Mouse (Mus musculus) heart, embryonic 16.5 days (tissue): Measurements from ENCODE around the gene Tmem108. TPM values are rescaled to one million over a fixed set of nuclear protein-coding genes. Genes with fewer than 3 reads are reported as not detected.

Experiments
- ATAC-seq: fragments of 200-750 bp; cut with Nextera tagmentation; replicated peaks from 2 replicates; pipeline ENCODE4 v1.8.0; 2017; ENCODE audit warnings: moderate number of reproducible peaks; ENCODE audit not compliant: insufficient read depth, low FRiP score; ENCODE audit errors: extremely low read depth
- H3K27ac ChIP-seq: fragments of 300-500 bp; sonication (generic); 2 replicates; pipeline ENCODE4 v1.5.1; 2014; ENCODE audit warnings: mild to moderate bottlenecking, low read length, control low read depth, moderate library complexity
- H3K27me3 ChIP-seq: fragments of 300-500 bp; sonication (generic); 2 replicates; pipeline ENCODE4 v1.6.1; 2014; ENCODE audit warnings: low read length, mixed read lengths; ENCODE audit not compliant: control insufficient read depth, insufficient read depth
- H3K36me3 ChIP-seq: fragments of 300-500 bp; sonication (generic); 2 replicates; pipeline ENCODE4 v1.6.1; 2014; ENCODE audit not compliant: control insufficient read depth, insufficient read depth
- H3K4me1 ChIP-seq: fragments of 300-500 bp; sonication (generic); 2 replicates; pipeline ENCODE4 v1.6.1; 2014; ENCODE audit warnings: low read length, mixed read lengths; ENCODE audit not compliant: control insufficient read depth, insufficient read depth
- H3K4me2 ChIP-seq: fragments of 300-500 bp; sonication (generic); 2 replicates; pipeline ENCODE4 v1.6.1; 2014; ENCODE audit warnings: low read depth, mild to moderate bottlenecking, control low read depth, low read length
- H3K4me3 ChIP-seq: fragments of 300-500 bp; sonication (generic); 2 replicates; pipeline ENCODE4 v1.5.1; 2014; ENCODE audit warnings: mild to moderate bottlenecking, control low read depth, low read length
- H3K9ac ChIP-seq: fragments of 300-500 bp; sonication (generic); 2 replicates; pipeline ENCODE4 v1.6.1; 2014; ENCODE audit warnings: low read length, control low read depth
- H3K9me3 ChIP-seq: fragments of 300-500 bp; sonication (generic); replicated peaks from 2 replicates; pipeline ENCODE4 v1.6.1; 2016; ENCODE audit warnings: low read length; ENCODE audit not compliant: control insufficient read depth
- WGBS: fragments of 180-500 bp; shearing (Covaris S2); extraction: QIAGEN DNeasy Blood & Tissue Kit; methylation state at CpG from one replicate; pipeline ENCODE4 v1.1.7; 2014; 5-methylcytosine and 5-hydroxymethylcytosine counted together
- polyA plus RNA-seq: library from polyadenylated mRNA; unstranded; fragments of >200 nt; fragmentation: Nextera tagmentation; extraction: Ambion mirVana; gene quantifications from 2 replicates; pipeline ENCODE4 v1.2.1, GENCODE M21; 2015

Gene Tmem108
- polyA plus RNA-seq, 1 experiment from 2014 or later, result 44.8 TPM

- 87% methylated on average over 4 of the region's 4 CpGs for WGBS
- no peak overlapping the region for H3K4me2 ChIP-seq
- H3K27ac ChIP-seq, result no peak overlapping the region
- no peaks in the 10 kb centered on the region for H3K9me3 ChIP-seq
- H3K27me3 ChIP-seq, result no peaks in the 10 kb centered on the region
- H3K9ac ChIP-seq, result no peak overlapping the region
- no peak for ATAC-seq
- H3K36me3 ChIP-seq, result peaks cover 3% of the 10 kb centered on the region; the same call in 1 of the 2 replicates
- H3K4me1 ChIP-seq, result peaks cover 14% of the 10 kb centered on the region
- H3K4me3 ChIP-seq, result no peak overlapping the region
Measured at GRCm38 (mm10) chr9:103591962-103592361, 169.7 kb downstream of the Tmem108 start.

GRCm38 (mm10) chr9:103590801-103591200 lies 170.8 kb downstream of the Tmem108 start:
- WGBS, result 77% methylated on average over 5 of the region's 5 CpGs
- H3K27me3 ChIP-seq, result no peaks in the 10 kb centered on the region
- no peak overlapping the region for H3K4me2 ChIP-seq
- H3K9ac ChIP-seq, result no peak overlapping the region
- H3K4me1 ChIP-seq, result peaks cover 14% of the 10 kb centered on the region
- H3K36me3 ChIP-seq, result no peaks in the 10 kb centered on the region
- no peak overlapping the region for H3K4me3 ChIP-seq
- H3K9me3 ChIP-seq, result no peaks in the 10 kb centered on the region
- ATAC-seq, result no peak
- no peak overlapping the region for H3K27ac ChIP-seq

GRCm38 (mm10) chr9:103584865-103585264 lies 176.8 kb downstream of the Tmem108 start:
- WGBS, result 88% methylated on average over 4 of the region's 4 CpGs
- H3K27me3 ChIP-seq, result no peaks in the 10 kb centered on the region
- no peaks in the 10 kb centered on the region for H3K36me3 ChIP-seq
- no peak overlapping the region for H3K27ac ChIP-seq
- H3K9ac ChIP-seq, result no peak overlapping the region
- H3K4me2 ChIP-seq, result no peak overlapping the region
- no peaks in the 10 kb centered on the region for H3K9me3 ChIP-seq
- ATAC-seq, result no peak
- H3K4me1 ChIP-seq, result peaks cover 4% of the 10 kb centered on the region; the same call in 1 of the 2 replicates
- no peak overlapping the region for H3K4me3 ChIP-seq

GRCm38 (mm10) chr9:103582249-103582961 lies 179.2 kb downstream of the Tmem108 start:
- H3K9me3 ChIP-seq, result no peaks in the 10 kb centered on the region
- H3K27me3 ChIP-seq, result no peaks in the 10 kb centered on the region
- no peaks in the 10 kb centered on the region for H3K36me3 ChIP-seq
- H3K27ac ChIP-seq, result no peak overlapping the region
- peaks cover 12% of the 10 kb centered on the region for H3K4me1 ChIP-seq
- WGBS, result 85% methylated on average over 10 of the region's 10 CpGs
- H3K9ac ChIP-seq, result no peak overlapping the region
- no peak overlapping the region for H3K4me2 ChIP-seq
- no peak overlapping the region for H3K4me3 ChIP-seq
- ATAC-seq, result no peak

- 70% methylated on average over 6 of the region's 6 CpGs for WGBS
- Histone ChIP-seq H3K4me3 (no peak overlapping the region), H3K36me3 (no peaks in the 10 kb centered on the region), H3K27me3 (no peaks in the 10 kb centered on the region), H3K4me2 (no peak overlapping the region), H3K27ac (peak overlapping the region; percentile 71), H3K9me3 (no peaks in the 10 kb centered on the region), H3K9ac (no peak overlapping the region), H3K4me1 (peaks cover 12% of the 10 kb centered on the region)
- ATAC-seq, result 0 out of 2 replicates have a peak, but pooled peaks have one; percentile 42
Measured at GRCm38 (mm10) chr9:103580621-103581020, 181.0 kb downstream of the Tmem108 start.

GRCm38 (mm10) chr9:103580186-103580585 lies 181.5 kb downstream of the Tmem108 start:
- Histone ChIP-seq H3K36me3 (no peaks in the 10 kb centered on the region), H3K9ac (no peak overlapping the region), H3K9me3 (no peaks in the 10 kb centered on the region), H3K27ac (peak overlapping the region; percentile 71), H3K4me3 (no peak overlapping the region), H3K4me1 (peaks cover 12% of the 10 kb centered on the region), H3K4me2 (no peak overlapping the region), H3K27me3 (no peaks in the 10 kb centered on the region)
- ATAC-seq, result no peak
- 90% methylated on average over 4 of the region's 4 CpGs for WGBS

- Histone ChIP-seq H3K9ac (no peak overlapping the region), H3K4me1 (peaks cover 13% of the 10 kb centered on the region), H3K4me2 (no peak overlapping the region), H3K27ac (peak overlapping the region; percentile 66), H3K36me3 (no peaks in the 10 kb centered on the region), H3K4me3 (no peak overlapping the region), H3K27me3 (no peaks in the 10 kb centered on the region), H3K9me3 (no peaks in the 10 kb centered on the region)
- WGBS, result 57% methylated on average over 9 of the region's 9 CpGs
- peak; percentile 80 for ATAC-seq
Measured at GRCm38 (mm10) chr9:103579411-103580026, 182.1 kb downstream of the Tmem108 start.

- no peak overlapping the region for H3K4me3 ChIP-seq
- H3K4me1 ChIP-seq, result peaks cover 16% of the 10 kb centered on the region
- no peaks in the 10 kb centered on the region for H3K9me3 ChIP-seq
- H3K27ac ChIP-seq, result no peak overlapping the region
- no peak overlapping the region for H3K4me2 ChIP-seq
- no peak overlapping the region for H3K9ac ChIP-seq
- ATAC-seq, result no peak
- H3K36me3 ChIP-seq, result no peaks in the 10 kb centered on the region
- H3K27me3 ChIP-seq, result no peaks in the 10 kb centered on the region
- WGBS, result 81% methylated on average over 4 of the region's 4 CpGs
Measured at GRCm38 (mm10) chr9:103577731-103578130, 183.9 kb downstream of the Tmem108 start.

GRCm38 (mm10) chr9:103577181-103577580 lies 184.5 kb downstream of the Tmem108 start:
- no peak for ATAC-seq
- H3K36me3 ChIP-seq, result no peaks in the 10 kb centered on the region
- no peak overlapping the region for H3K4me2 ChIP-seq
- H3K4me3 ChIP-seq, result no peak overlapping the region
- H3K27me3 ChIP-seq, result no peaks in the 10 kb centered on the region
- 83% methylated on average over 5 of the region's 5 CpGs for WGBS
- no peaks in the 10 kb centered on the region for H3K9me3 ChIP-seq
- H3K27ac ChIP-seq, result no peak overlapping the region
- H3K4me1 ChIP-seq, result peaks cover 16% of the 10 kb centered on the region
- H3K9ac ChIP-seq, result no peak overlapping the region
